Mouse (Mus musculus) hindbrain, embryonic 14.5 days (tissue): Measurements from ENCODE around the gene Ap5m1. TPM values are rescaled to one million over a fixed set of nuclear protein-coding genes. Genes with fewer than 3 reads are reported as not detected.
A peak's percentile ranks its signal among the peaks of the same experiment; 100 is the strongest.
"Not testable (repeated sequence)": the region's sequence is repeated elsewhere in the genome, so short reads cannot be mapped to it uniquely, and the experiment has no call there.

ENCODE experiments used
- ATAC-seq: fragments of 200-750 bp; cut with Nextera tagmentation; 2 replicates; pipeline ENCODE4 v1.8.0; 2017; ENCODE audit warnings: moderate number of reproducible peaks, mild to moderate bottlenecking, moderate TSS enrichment, moderate library complexity; ENCODE audit not compliant: low FRiP score
- DNase-seq: peaks from one replicate; pipeline ENCODE4 v3.0.0-alpha.2; 2015; ENCODE audit warnings: low spot score
- H3K27ac ChIP-seq: fragments of 300-500 bp; sonication (generic); 2 replicates; pipeline ENCODE4 v1.5.1; 2014; ENCODE audit warnings: mild to moderate bottlenecking, moderate library complexity
- H3K27me3 ChIP-seq: fragments of 300-500 bp; sonication (generic); 2 replicates; pipeline ENCODE4 v1.6.1; 2014; ENCODE audit warnings: mild to moderate bottlenecking, low read length, mixed read lengths; ENCODE audit not compliant: control insufficient read depth, insufficient read depth
- H3K36me3 ChIP-seq: fragments of 300-500 bp; sonication (generic); replicated peaks from 2 replicates; pipeline ENCODE4 v1.6.1; 2014; ENCODE audit not compliant: control insufficient read depth, insufficient read depth
- H3K4me1 ChIP-seq: fragments of 300-500 bp; sonication (generic); replicated peaks from 2 replicates; pipeline ENCODE4 v1.6.1; 2014; ENCODE audit warnings: antibody characterized with exemption, low read length, mixed read lengths; ENCODE audit not compliant: control insufficient read depth, insufficient read depth
- H3K4me2 ChIP-seq: fragments of 300-500 bp; sonication (generic); replicated peaks from 2 replicates; pipeline ENCODE4 v1.6.1; 2014; ENCODE audit warnings: mild to moderate bottlenecking, moderate library complexity
- H3K4me3 ChIP-seq: fragments of 300-500 bp; sonication (generic); replicated peaks from 2 replicates; pipeline ENCODE4 v1.5.1; 2014; ENCODE audit warnings: mild to moderate bottlenecking, low read length
- H3K9ac ChIP-seq: fragments of 300-500 bp; sonication (generic); 2 replicates; pipeline ENCODE4 v1.6.1; 2014
- H3K9me3 ChIP-seq: fragments of 300-500 bp; sonication (generic); 2 replicates; pipeline ENCODE4 v1.6.1; 2016; ENCODE audit warnings: low read length; ENCODE audit not compliant: control insufficient read depth
- WGBS: fragments of 180-500 bp; shearing (Covaris S2); extraction: QIAGEN DNeasy Blood & Tissue Kit; methylation state at CpG from one replicate; pipeline ENCODE4 v1.1.7; 2014; 5-methylcytosine and 5-hydroxymethylcytosine counted together
- polyA plus RNA-seq: library from polyadenylated mRNA; unstranded; fragments of >200 nt; fragmentation: Nextera tagmentation; extraction: Ambion mirVana; gene quantifications from 2 replicates; pipeline ENCODE4 v1.2.1, GENCODE M21; 2014

Gene Ap5m1
- polyA plus RNA-seq, 1 experiment from 2014 or later, result 26.6 TPM

DNA sequence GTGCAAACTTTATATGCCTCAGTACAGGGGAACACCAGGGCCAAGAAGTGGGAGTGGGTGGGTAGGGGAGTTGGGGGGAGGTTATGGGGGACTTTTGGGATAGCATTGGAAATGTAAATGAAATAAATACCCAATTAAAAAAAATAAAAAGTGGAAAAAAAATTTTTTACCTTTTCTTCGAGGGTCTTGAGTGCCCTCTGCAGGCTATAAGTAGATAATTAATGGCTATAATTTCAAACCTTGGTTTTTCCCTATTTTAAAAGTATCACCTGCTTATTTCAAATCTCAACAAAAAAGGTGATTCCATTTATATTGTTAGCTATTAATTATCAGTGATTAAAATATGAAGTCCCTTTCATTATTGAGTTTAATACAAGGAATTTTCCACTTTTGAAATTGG, 25.9 kb downstream of the Ap5m1 start:
- H3K4me1 ChIP-seq, H3K9ac ChIP-seq, H3K9me3 ChIP-seq, ATAC-seq, DNase-seq, H3K27ac ChIP-seq, H3K27me3 ChIP-seq, H3K4me2 ChIP-seq, H3K36me3 ChIP-seq, H3K4me3 ChIP-seq: not testable (repeated sequence)
- WGBS, result 59% methylated on average over 1 of the region's 1 CpGs

DNA sequence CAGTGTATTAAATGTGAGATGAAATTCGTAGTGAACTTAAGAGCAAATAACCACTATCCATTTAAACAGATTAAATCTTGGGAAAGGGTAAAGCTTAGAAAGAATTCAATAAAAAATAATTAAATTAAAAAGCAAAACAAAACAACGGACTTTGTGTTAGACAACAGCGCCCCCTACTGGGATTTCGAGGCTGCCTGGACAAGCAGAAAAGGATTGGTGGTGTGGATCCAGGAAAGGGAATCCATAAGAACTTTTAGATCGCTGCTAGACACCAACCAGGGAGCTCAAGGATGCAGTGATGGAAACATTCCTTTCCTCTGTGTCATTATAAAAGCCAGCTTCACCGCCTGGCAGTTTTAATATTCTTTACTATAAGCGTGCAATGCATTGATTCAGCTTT, 52.5 kb downstream of the Ap5m1 start:
- peak; percentile 79 for DNase-seq
- no peak overlapping the region for H3K4me2 ChIP-seq
- H3K4me1 ChIP-seq, result no peaks in the 10 kb centered on the region
- H3K9me3 ChIP-seq, result no peaks in the 10 kb centered on the region
- no peak overlapping the region for H3K4me3 ChIP-seq
- 10% methylated on average over 7 of the region's 7 CpGs for WGBS
- H3K27ac ChIP-seq, result no peak overlapping the region
- no peak overlapping the region for H3K9ac ChIP-seq
- no peaks in the 10 kb centered on the region for H3K27me3 ChIP-seq
- ATAC-seq, result no peak
- no peaks in the 10 kb centered on the region for H3K36me3 ChIP-seq

DNA sequence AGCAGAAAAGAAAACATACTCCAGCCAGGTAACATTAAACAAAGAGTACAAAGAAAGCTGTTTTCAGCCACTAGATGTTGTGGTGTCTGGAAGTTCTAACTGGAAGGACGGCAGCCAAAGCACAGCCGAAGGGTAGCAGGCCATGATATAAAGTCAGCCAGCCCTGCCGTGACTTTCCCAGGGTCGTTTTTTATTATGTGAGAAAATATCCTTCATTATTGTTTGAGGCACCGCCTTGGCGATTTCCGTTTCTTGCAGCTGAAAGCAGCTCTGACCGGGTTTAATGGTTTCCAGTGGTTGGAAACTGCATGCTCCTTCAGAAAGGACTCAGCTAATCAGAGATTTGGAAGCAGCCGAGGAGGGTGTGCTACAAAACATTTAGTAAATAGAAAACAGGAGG, 55.8 kb downstream of the Ap5m1 start:
- no peak overlapping the region for H3K4me2 ChIP-seq
- no peak for ATAC-seq
- WGBS, result 74% methylated on average over 9 of the region's 9 CpGs
- no peak overlapping the region for H3K9ac ChIP-seq
- H3K4me3 ChIP-seq, result no peak overlapping the region
- H3K9me3 ChIP-seq, result no peaks in the 10 kb centered on the region
- H3K27me3 ChIP-seq, result no peaks in the 10 kb centered on the region
- no peak overlapping the region for H3K27ac ChIP-seq
- DNase-seq, result no peak
- H3K36me3 ChIP-seq, result no peaks in the 10 kb centered on the region
- H3K4me1 ChIP-seq, result no peaks in the 10 kb centered on the region

DNA sequence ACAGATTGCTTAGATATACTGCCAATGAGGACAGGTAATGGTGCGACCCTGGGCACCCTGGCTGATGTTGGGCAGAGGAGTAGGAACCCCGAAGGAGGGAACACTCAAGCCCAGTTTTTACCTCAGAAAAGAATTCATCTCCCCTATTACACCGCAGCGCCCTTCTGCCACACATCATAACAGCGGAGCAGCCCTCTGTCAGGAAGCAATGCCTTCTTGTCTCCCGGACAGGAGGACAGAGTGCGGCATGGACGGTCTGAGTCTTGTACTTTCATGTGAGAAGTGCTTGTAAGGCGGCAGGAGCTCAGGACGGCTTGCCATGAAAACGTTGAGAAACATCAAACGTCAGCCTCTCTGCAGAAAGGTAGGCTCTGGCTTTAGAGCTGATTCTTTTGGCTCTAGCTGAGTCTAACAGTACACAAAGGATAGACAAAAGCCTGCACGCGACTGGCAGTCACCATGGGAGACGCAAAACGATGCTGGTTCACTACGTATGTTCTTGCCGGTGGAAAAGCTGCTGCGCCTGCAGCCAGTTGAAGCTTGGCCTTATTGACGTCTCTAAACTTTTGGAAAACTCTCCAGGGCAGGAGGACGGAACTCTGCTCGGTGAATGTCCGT, 61.4 kb downstream of the Ap5m1 start:
- Histone ChIP-seq H3K27me3 (no peaks in the 10 kb centered on the region), H3K9me3 (no peaks in the 10 kb centered on the region), H3K4me2 (peak overlapping the region; percentile 46), H3K9ac (peak overlapping the region; percentile 49), H3K4me3 (peak overlapping the region; percentile 16; the same call in 1 of the 2 replicates), H3K4me1 (no peaks in the 10 kb centered on the region; the same call in 1 of the 2 replicates), H3K27ac (no peak overlapping the region), H3K36me3 (no peaks in the 10 kb centered on the region)
- ATAC-seq (0 out of 2 replicates have a peak, but pooled peaks have one; percentile 53), DNase-seq (peak; percentile 50)
- 27% methylated on average over 23 of the region's 23 CpGs for WGBS

DNA sequence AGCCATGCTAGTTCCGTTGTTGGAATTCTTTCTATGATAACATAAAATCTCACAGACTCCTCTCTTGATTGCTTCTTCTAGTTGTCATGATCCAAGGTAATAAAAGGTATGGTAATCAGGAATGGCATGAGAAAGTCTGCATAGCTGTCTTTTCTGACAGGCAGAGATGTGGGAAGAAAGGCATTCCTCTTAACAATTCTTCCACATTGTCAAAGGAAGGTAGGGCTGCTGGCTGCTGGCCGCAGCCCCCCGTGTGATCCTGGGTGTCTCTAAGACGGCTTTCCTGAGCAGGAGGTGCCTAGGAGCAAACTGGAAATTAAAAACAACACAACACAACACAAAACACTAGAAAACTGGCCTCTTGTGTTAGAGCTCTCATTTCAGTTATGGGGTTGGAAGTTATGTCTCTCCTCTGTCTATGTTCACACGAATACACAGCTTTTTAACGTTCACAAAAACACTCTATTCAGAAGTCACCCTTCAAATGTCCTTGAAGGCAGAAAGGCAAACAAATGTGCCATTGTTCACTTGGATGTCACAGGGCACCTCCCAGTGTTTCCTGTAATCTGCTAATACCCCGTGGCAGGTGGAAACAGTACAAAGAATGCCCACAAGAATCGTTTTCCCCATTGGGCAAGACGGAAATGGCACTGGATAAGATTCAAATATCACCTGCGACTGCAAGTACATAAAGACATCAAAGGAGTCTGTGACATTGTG, 62.8 kb downstream of the Ap5m1 start:
- Histone ChIP-seq H3K9me3 (no peaks in the 10 kb centered on the region), H3K27me3 (no peaks in the 10 kb centered on the region), H3K4me1 (no peaks in the 10 kb centered on the region; the same call in 1 of the 2 replicates), H3K36me3 (no peaks in the 10 kb centered on the region), H3K27ac (no peak overlapping the region), H3K4me2 (no peak overlapping the region), H3K4me3 (no peak overlapping the region), H3K9ac (no peak overlapping the region)
- DNase-seq (no peak), ATAC-seq (no peak)
- WGBS, result 36% methylated on average over 10 of the region's 10 CpGs

DNA sequence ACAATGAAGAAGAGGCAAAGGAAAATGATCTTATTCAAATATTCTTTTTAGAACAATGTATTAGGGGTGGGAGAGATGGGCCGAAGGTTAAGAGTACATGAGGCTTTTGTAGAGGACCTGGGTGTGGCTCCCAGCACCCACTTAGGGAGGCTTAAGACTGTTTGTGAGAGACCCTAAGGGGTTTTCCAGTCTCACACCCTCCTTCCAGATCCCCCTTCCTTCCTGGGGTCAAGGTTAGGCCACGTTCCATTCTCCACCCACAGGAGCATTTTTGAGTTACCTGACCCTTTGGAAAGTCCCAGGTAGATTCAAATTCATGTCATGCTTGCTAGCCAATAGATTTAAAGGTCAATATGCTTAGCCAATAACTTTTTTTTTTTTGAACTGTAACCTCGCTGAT, 66.5 kb downstream of the Ap5m1 start:
- WGBS, result 87% methylated on average over 3 of the region's 3 CpGs
- no peak for ATAC-seq

DNA sequence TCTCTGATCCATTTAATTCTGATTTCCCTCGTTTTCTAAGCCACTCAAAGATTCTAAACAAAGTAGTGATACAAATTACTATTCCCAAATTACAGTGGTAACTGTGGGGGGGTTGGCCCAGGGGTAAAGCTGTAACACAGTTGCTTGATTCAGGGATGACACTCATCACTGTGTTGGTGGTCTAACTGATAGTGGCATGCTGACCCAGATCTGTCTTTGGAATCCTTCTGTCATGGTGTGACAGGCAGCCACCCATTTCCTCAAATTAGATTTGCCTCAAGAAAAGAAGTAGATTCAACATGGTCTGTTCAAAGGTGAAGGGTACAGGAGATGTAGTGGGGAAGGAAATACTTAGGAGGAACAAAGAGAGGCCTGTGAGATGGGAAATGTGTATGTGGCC, 72.3 kb downstream of the Ap5m1 start:
- 72% methylated on average over 1 of the region's 1 CpGs for WGBS
- DNase-seq, result no peak

More for the DNA sequence above, 66.5 kb downstream of the Ap5m1 start:
- no peaks in the 10 kb centered on the region for H3K27me3 ChIP-seq
- no peak overlapping the region for H3K4me3 ChIP-seq
- H3K36me3 ChIP-seq, result no peaks in the 10 kb centered on the region
- no peaks in the 10 kb centered on the region for H3K9me3 ChIP-seq
- no peak overlapping the region for H3K27ac ChIP-seq
- no peaks in the 10 kb centered on the region; the same call in 1 of the 2 replicates for H3K4me1 ChIP-seq
- no peak overlapping the region for H3K4me2 ChIP-seq
- no peak overlapping the region for H3K9ac ChIP-seq
- DNase-seq, result no peak

DNA sequence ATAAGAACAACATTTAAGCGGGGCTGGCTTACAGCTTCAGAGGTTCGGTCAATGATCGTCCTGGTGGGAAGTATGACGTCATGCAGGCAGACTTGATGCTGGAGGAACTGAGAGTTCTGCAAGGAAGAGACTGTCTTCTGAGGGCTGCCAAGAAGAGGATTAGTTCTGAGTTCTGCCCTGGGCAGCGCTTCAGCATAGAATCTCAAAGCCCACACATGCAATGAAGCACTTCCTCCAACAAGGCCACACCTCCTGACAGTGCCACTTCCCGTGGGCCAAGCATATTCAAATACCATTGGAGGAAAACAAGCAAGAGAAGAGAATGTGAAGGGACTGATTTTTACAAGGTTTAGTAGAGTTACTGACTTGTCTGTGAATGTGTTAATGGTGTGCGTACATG, 74.9 kb downstream of the Ap5m1 start:
- Histone ChIP-seq H3K36me3 (no peaks in the 10 kb centered on the region), H3K27me3 (no peaks in the 10 kb centered on the region), H3K9ac (no peak overlapping the region), H3K4me1 (no peaks in the 10 kb centered on the region), H3K4me3 (no peak overlapping the region), H3K4me2 (no peak overlapping the region), H3K9me3 (no peaks in the 10 kb centered on the region), H3K27ac (no peak overlapping the region)
- no peak for ATAC-seq
- WGBS, result 94% methylated on average over 7 of the region's 7 CpGs
- DNase-seq, result no peak

More for the DNA sequence above, 72.3 kb downstream of the Ap5m1 start:
- no peak overlapping the region for H3K27ac ChIP-seq
- H3K4me3 ChIP-seq, result no peak overlapping the region
- no peaks in the 10 kb centered on the region for H3K36me3 ChIP-seq
- no peak for ATAC-seq
- H3K9ac ChIP-seq, result no peak overlapping the region
- no peaks in the 10 kb centered on the region for H3K4me1 ChIP-seq
- no peak overlapping the region for H3K4me2 ChIP-seq
- H3K9me3 ChIP-seq, result no peaks in the 10 kb centered on the region
- no peaks in the 10 kb centered on the region for H3K27me3 ChIP-seq
